Mouse (Mus musculus) neutrophil, adult 5-6 weeks (primary cell): ENCODE data around the gene Gata3. TPM values are rescaled to one million over a fixed set of nuclear protein-coding genes. Genes with fewer than 3 reads are reported as not detected.

ENCODE experiments used
- ATAC-seq: fragments of 151-379, 151-347 bp; 2 replicates; pipeline ENCODE4 v1.8.0; 2017; ENCODE audit warnings: mild to moderate bottlenecking, moderate TSS enrichment; ENCODE audit not compliant: insufficient number of reproducible peaks, poor library complexity, low FRiP score, severe bottlenecking; ENCODE audit errors: extremely low read depth
- total RNA-seq: library from RNA; stranded (forward); fragments of 200-1000 nt; gene quantifications from 2 replicates; pipeline ENCODE4 v1.2.3, GENCODE M21; 2017

Gata3 gene
- total RNA-seq, result 0.61 and 2.7 TPM in 2 replicates

- no peak for ATAC-seq
Measured at GRCm38 (mm10) chr2:9889651-9890183, at the start of gene Gata3. Gene Gata3, minus strand, starts transcription at chr2:9890034.

DNA sequence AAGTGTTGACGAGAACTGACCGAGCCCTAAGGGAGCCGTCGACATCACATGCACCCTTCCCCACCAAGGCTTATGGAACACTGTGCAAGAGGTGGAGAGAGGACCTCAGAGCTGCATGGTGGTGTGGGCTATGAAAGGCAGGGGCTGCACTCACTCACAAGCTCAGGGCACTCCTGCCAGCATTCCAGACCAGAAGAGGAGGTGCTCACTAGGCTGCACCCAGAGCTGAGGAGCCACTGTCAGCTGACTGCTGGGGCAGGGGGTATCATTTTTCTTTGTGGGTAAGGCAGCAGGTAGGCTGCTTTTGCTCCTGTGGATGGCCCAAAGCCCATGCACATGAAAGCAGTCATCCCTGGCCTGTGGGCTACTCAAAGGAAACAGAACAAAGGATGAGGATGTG lies 49.4 kb upstream of the Gata3 start:
- ATAC-seq, result no peak

GRCm38 (mm10) chr2:9935965-9936364 lies 46.1 kb upstream of the Gata3 start:
- ATAC-seq, result no peak

GRCm38 (mm10) chr2:9926905-9927283 lies 37.1 kb upstream of the Gata3 start:
- no peak for ATAC-seq

DNA sequence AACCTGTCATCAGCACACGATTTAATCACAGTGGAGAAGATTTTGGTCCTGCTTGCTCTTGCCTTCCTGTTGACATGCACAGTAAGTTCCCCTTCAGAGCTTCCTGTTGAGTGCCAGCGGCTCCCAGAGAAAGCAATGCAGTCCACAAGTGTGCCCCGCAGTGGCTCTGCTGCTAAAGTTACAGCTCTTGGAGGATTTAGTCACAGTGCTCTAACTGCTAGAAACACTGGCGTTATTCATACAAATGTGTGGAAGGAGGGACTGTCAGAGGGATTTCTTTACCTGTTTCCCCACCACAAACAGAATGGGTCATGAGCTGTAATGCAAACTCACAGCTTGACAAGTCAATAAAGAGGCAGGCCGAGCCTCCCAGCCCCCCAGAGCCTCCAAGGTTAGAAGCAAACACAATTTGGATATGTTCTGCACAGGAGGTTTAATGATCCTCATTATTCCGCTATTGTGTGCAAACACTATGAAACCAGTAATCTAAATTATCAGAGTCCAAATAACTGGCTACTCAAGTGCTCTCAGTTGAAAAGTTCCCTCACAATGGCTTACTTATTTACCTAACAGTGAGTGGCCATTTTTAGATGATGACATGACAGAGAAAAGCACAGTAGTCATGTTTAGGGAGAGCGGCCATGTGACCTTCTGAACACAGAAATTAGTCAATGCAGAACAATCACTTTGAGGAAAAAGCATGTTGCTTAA lies 36.5 kb upstream of the Gata3 start:
- ATAC-seq, result peak; percentile 58; the same call in 1 of the 2 replicates

- ATAC-seq, result no peak
Measured at GRCm38 (mm10) chr2:9918691-9919471, 29.0 kb upstream of the Gata3 start.

- ATAC-seq, result no peak
Measured at GRCm38 (mm10) chr2:9917602-9918001, 27.8 kb upstream of the Gata3 start.

GRCm38 (mm10) chr2:9905995-9906394 lies 16.2 kb upstream of the Gata3 start:
- ATAC-seq, result no peak

- ATAC-seq, result no peak
Measured at GRCm38 (mm10) chr2:9903854-9904560, 14.2 kb upstream of the Gata3 start.

GRCm38 (mm10) chr2:9897846-9898245 lies 8.0 kb upstream of the Gata3 start:
- no peak for ATAC-seq

- no peak for ATAC-seq
Measured at GRCm38 (mm10) chr2:9896097-9896770, 6.4 kb upstream of the Gata3 start.

DNA sequence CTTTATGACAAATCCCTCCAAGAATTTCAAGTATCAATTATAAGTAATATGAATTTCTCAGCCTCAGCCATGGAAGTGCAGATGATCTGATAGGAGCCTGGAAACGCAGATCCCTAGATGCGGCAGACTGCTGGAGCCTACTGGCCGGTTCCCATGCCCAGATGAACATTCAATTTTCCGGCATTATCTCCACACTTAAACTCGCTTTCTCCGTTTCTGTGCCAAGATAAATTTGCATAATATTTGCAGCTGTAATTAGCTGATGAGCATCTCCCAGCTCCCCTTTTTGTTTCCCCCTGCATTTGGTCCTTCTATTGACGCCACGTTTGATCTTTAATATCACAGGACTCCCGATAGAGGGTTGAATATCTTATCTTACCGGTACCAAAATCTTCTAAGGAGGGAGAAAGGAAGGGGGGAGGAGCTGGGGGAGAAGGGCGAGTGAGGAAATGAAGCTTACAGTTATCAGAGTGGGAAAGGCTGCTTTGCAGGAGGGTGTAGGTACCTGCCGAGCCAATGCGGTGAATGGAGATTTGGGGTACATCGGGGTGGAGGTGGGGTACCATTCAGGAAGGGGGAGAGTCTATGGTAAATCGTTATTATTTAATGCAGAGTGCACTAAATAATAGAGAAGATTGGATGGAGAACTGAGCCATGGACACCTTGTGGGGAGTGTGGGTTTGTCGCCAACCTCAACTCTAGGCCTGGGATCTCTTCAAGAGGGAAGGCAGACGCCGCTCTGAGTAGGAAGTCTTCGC lies 5.2 kb upstream of the Gata3 start:
- ATAC-seq, result no peak

DNA sequence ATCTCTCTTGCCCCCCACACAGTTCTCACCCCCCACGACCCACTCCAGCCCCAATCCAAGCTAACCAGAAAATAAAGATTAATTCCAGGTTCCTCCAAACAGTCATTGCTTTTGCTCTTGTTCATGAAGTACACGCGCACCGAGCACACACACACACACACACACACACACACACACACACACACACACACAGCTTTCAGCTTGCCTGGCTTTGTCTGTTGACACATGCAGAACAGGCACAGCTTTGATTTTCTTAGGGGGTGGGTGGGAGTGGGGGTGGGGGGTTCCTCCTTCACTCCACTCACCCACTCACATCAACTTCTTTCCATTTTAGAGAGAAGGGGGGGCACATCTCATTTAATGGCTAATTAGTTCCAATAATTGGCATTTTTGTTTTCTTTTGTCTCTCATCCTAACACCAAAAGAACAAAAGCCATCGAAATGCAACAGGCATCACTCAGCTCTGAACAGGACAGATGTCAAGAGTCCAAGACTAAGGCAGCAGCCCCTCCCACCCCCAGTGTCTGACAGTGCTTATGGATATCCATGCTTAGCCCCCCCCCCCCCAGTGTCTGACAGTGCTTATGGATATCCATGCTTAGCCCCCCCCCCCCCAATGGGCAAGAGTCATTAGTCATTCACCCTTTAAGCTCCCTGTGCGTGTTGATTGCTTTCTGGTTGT lies 3.6 kb upstream of the Gata3 start:
- ATAC-seq, result no peak

DNA sequence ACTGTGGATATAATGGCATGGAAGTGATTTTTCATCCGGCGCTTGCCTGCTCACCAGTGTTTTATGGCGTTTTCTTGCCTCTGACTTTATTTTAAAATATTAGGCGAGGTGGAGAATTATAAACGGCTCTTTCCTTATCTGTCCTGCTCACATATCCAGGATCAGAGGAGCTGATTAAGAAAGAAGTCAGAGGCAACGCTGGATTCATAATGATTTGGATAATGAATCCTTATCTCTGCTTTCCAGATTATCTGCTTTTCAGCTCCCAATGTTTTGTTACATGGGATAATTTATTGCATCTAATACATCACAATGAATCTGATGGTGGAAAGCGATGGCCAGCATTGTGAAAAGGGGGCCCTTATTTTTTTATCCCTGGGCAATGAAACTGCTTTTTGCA lies 2.7 kb upstream of the Gata3 start:
- no peak for ATAC-seq

DNA sequence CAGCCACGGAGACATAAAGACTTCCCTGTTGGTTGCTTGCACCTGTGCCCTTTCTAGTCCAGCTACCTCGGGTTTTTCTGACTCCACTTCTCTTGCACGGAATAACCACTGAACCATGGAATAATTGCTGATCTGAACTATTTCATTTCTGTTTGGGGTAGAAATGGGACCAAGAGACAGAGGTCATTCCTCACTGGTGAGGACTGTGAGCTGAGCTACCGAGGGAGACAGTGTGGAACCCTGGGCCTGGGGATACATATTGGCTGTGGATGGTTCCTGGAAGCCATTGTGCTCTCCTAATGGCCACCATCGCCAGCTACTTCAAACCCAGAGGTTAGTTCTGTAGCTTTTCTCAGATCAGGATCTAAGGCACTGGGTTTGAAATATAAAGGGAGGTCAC lies 1.1 kb upstream of the Gata3 start:
- no peak for ATAC-seq

DNA sequence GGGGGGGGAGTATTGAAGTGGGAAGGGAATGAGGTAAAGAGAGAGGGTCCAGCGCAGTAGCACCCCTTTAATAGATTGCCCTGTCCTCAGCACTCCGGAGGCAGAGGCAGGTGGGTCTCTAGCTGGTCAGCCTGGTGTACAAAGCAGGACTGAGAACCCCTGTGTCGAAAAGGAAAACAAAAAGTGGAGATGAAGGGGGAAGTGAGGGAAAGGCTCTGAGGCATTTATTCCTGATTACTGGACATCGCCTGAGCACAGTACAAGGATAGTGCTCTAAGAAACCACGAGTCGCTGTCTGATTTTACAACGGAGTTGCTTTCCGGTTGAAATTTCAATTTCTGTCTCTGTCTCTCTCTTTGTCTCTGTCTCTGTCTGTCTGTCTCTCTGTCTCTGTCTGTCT lies 417 bp upstream of the Gata3 start:
- ATAC-seq, result no peak

DNA sequence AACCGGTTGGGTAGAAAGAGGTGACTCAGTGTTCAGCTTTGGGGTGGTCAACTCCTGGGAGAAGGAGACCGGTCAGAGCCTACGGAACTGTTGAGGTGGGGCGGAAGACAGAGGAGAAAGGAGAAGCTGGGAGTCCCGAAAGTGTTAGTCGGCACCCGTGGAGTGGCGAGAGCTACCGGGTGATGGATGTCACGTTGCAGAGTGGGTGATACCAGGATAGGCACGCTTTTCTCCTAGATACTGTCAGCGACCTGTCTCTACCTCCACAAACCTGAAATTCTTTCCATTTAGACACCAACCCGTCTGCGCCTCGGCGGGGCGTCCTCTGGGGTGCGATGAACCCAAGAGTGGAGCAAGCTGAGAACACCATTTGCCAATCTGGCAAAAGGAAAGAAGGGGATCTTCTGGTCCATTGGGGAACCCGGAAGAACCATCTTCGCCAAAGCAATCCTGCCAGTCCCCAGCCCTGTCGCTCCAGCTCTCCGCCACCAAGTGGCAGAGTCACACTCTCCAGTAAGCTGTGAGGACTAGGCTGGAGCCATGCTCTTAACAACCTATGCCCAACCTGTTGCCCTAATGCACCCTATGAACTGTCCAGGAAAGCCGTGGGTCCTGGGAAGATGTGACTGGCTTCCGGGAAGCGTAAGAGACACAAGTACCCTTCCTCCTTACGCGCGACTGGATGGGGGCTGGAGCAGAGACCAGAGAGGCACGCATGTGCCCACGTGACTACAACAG lies 752 bp downstream of the Gata3 start, which contains the start of gene 9230102O04Rik:
TSS of gene 9230102O04Rik (minus strand) at position 628 of the 738 bp plus-strand sequence.
- ATAC-seq, result 0 out of 2 replicates have a peak, but pooled peaks have one; percentile 11
